Mouse (Mus musculus) midbrain, embryonic 14.5 days (tissue): ENCODE results near the gene Irf6. TPM values are rescaled to one million over a fixed set of nuclear protein-coding genes. Genes with fewer than 3 reads are reported as not detected.

Source experiments
- ATAC-seq: fragments of 200-750 bp; cut with Nextera tagmentation; 2 replicates; pipeline ENCODE4 v1.8.0; 2017; ENCODE audit warnings: moderate number of reproducible peaks, moderate library complexity; ENCODE audit not compliant: low FRiP score, low TSS enrichment
- DNase-seq: peaks from one replicate; pipeline ENCODE4 v3.0.0-alpha.2; 2015
- H3K27ac ChIP-seq: fragments of 300-500 bp; sonication (generic); replicated peaks from 2 replicates; pipeline ENCODE4 v1.5.1; 2014; ENCODE audit warnings: mild to moderate bottlenecking, low read depth, low read length, moderate library complexity
- H3K27me3 ChIP-seq: fragments of 300-500 bp; sonication (generic); 2 replicates; pipeline ENCODE4 v1.6.1; 2014; ENCODE audit warnings: low read length, control low read depth, mixed read lengths; ENCODE audit not compliant: control insufficient read depth, insufficient read depth
- H3K36me3 ChIP-seq: fragments of 300-500 bp; sonication (generic); 2 replicates; pipeline ENCODE4 v1.6.1; 2014; ENCODE audit warnings: low read length, control low read depth; ENCODE audit not compliant: control insufficient read depth, insufficient read depth
- H3K4me1 ChIP-seq: fragments of 300-500 bp; sonication (generic); 2 replicates; pipeline ENCODE4 v1.6.1; 2014; ENCODE audit warnings: mild to moderate bottlenecking, antibody characterized with exemption, low read length, control low read depth; ENCODE audit not compliant: control insufficient read depth, insufficient read depth
- H3K4me2 ChIP-seq: fragments of 300-500 bp; sonication (generic); 2 replicates; pipeline ENCODE4 v1.6.1; 2014; ENCODE audit warnings: mild to moderate bottlenecking, low read length, moderate library complexity
- H3K4me3 ChIP-seq: fragments of 300-500 bp; sonication (generic); replicated peaks from 2 replicates; pipeline ENCODE4 v1.5.1; 2014; ENCODE audit warnings: low read depth, low read length
- H3K9ac ChIP-seq: fragments of 300-500 bp; sonication (generic); replicated peaks from 2 replicates; pipeline ENCODE4 v1.6.1; 2014; ENCODE audit warnings: mild to moderate bottlenecking, low read length, moderate library complexity
- H3K9me3 ChIP-seq: fragments of 300-500 bp; sonication (generic); 2 replicates; pipeline ENCODE4 v1.6.1; 2016; ENCODE audit warnings: low read length, control low read depth, mixed read lengths; ENCODE audit not compliant: control insufficient read depth
- WGBS: fragments of 180-500 bp; shearing (Covaris S2); extraction: QIAGEN DNeasy Blood & Tissue Kit; methylation state at CpG from one replicate; pipeline ENCODE4 v1.1.7; 2014; 5-methylcytosine and 5-hydroxymethylcytosine counted together
- polyA plus RNA-seq: library from polyadenylated mRNA; unstranded; fragments of >200 nt; fragmentation: Nextera tagmentation; extraction: Ambion mirVana; gene quantifications from 2 replicates; pipeline ENCODE4 v1.2.1, GENCODE M21; 2014

Gene Irf6
- polyA plus RNA-seq, result 0.53 and 0.92 TPM in 2 replicates

DNA sequence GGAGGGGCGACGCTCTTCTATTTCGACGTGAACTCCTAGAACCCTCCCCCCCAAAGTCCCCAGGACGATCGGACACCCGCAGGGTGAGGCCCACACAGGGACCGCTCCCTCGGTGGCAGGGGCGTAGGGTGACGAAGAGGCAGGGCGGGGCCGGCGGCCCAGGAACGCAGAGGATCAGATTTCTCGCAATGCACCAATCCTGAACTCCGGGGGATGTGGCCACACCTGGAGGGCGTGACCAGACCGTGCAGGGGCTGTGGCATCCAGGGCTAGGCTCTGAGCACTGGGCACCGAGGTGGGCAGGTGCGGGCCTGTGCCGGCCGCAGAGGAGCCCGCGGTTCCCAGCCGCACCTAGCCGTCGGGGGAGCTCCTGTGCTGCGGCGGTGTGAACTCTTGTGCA lies at the start of gene Irf6:
Gene Irf6 (plus strand): TSS at position 240 of the 400 bp plus-strand sequence.
- ATAC-seq, result no peak
- Histone ChIP-seq H3K27me3 (peaks cover 27% of the 10 kb centered on the region), H3K9ac (no peak within 1 kb of the TSS)

DNA sequence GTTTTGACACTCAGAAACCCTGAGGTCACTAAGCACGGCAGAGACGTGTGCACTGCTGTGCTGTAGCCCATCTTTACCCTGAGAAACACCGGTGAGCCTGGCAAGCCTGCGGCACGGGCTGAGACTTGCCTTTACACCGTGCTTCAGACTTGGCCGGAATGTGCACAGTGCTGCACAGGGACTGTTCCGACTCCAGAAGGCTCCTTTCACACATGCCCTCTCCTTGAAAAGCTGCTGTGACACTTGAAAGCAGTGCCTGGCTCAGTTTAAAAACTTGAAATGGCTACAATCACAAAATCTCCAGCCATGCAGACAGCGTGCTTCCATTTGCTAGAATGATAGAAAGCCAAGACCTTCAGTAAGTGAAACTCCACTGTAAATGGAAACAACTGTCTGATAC lies 40.8 kb upstream of the Irf6 start:
- Histone ChIP-seq H3K27me3 (no peaks in the 10 kb centered on the region), H3K4me2 (no peak overlapping the region), H3K9ac (no peak overlapping the region), H3K4me1 (no peaks in the 10 kb centered on the region), H3K36me3 (peaks cover 97% of the 10 kb centered on the region), H3K4me3 (no peak overlapping the region), H3K9me3 (no peaks in the 10 kb centered on the region), H3K27ac (no peak overlapping the region)
- ATAC-seq (no peak), DNase-seq (no peak)
- WGBS, result 93% methylated on average over 9 of the region's 9 CpGs

More for the DNA sequence above, at the start of gene Irf6:
- peak; percentile 8 for DNase-seq
- Histone ChIP-seq H3K4me3 (no peak within 1 kb of the TSS; the same call in 1 of the 2 replicates), H3K4me1 (0 out of 2 replicates have a peak, but pooled peaks cover 7% of the 10 kb centered on the region), H3K4me2 (peak within 1 kb of the TSS; percentile 36), H3K27ac (no peak within 1 kb of the TSS), H3K36me3 (no peaks in the 10 kb centered on the region), H3K9me3 (no peaks in the 10 kb centered on the region)
- 2% methylated on average over 30 of the region's 30 CpGs for WGBS

DNA sequence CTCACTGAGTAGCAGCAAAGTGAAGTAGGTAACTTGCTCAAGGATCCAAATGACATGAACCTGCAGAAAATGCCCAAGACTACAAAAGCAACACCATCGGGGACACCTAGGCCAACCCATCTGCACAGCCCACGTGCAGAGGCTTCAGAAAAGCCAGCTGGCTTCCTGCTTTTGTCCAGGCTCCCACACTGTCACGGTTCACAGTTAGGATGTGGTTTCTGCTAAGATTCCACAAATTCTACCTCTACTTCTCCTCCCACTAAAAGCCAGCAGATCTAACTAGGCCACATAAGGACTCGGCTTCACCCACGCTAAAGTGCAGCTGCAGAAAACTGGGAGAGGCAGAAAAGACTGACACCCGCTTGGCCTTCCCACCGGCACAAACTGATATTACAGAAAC lies 30.1 kb upstream of the Irf6 start:
- H3K9ac ChIP-seq, result no peak overlapping the region
- no peak overlapping the region for H3K4me2 ChIP-seq
- H3K36me3 ChIP-seq, result peaks cover 85% of the 10 kb centered on the region
- H3K4me1 ChIP-seq, result no peaks in the 10 kb centered on the region
- no peaks in the 10 kb centered on the region for H3K27me3 ChIP-seq
- DNase-seq (no peak), ATAC-seq (no peak)
- H3K4me3 ChIP-seq, result no peak overlapping the region
- WGBS, result 95% methylated on average over 7 of the region's 7 CpGs
- no peaks in the 10 kb centered on the region for H3K9me3 ChIP-seq
- no peak overlapping the region for H3K27ac ChIP-seq

DNA sequence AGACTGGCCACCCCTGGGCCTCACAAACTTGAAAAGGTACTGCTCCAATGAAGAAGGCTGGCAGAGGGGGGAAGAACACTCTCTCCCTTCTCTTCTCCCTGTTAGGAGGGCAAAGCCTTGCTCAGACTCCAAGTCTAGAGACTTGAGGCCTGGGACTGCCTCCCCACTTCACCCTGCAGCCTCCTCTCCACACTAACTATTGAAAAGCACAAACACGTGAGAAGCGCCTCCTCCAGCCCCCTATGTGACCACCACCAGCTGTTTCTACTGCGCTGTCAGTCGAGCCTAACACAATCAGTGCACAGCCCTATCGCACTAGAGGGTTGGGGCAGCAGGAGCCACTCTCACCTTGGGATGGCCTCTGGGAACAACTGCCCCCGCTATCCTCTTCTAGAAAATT lies 29.6 kb upstream of the Irf6 start:
- H3K36me3 ChIP-seq, result peaks cover 84% of the 10 kb centered on the region
- WGBS, result 94% methylated on average over 6 of the region's 6 CpGs
- H3K27ac ChIP-seq, result no peak overlapping the region

DNA sequence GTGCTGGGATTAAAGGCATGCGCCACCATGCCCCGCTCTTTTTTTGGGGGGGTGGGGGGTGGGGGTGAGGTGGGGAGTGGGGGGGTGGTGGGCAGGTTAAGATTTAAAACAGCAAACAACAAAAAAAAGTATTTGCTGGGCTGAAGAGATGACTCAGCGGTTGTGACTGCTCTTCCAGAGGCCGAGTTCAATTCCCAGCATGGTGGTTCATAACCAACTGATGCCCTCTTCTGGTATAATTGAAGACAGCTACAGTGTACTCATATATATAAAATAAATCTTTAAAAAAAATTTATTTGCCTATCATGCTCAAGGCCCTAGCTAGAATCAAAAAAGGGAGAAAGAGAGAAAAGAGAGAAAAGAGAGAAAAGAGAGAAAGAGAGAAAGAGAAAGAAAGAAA lies 27.1 kb upstream of the Irf6 start:
- no peak overlapping the region for H3K4me3 ChIP-seq
- no peaks in the 10 kb centered on the region for H3K27me3 ChIP-seq
- 77% methylated on average over 4 of the region's 4 CpGs for WGBS
- H3K9me3 ChIP-seq, result no peaks in the 10 kb centered on the region
- peaks cover 10% of the 10 kb centered on the region for H3K4me1 ChIP-seq
- H3K27ac ChIP-seq, result no peak overlapping the region
- no peak for ATAC-seq
- H3K4me2 ChIP-seq, result no peak overlapping the region
- H3K9ac ChIP-seq, result no peak overlapping the region
- DNase-seq, result peak; percentile 65
- peaks cover 60% of the 10 kb centered on the region for H3K36me3 ChIP-seq

More for the DNA sequence above, 29.6 kb upstream of the Irf6 start:
- Histone ChIP-seq H3K4me3 (no peak overlapping the region), H3K4me1 (no peaks in the 10 kb centered on the region), H3K27me3 (no peaks in the 10 kb centered on the region), H3K9me3 (no peaks in the 10 kb centered on the region), H3K4me2 (no peak overlapping the region), H3K9ac (no peak overlapping the region)
- ATAC-seq (no peak), DNase-seq (no peak)

DNA sequence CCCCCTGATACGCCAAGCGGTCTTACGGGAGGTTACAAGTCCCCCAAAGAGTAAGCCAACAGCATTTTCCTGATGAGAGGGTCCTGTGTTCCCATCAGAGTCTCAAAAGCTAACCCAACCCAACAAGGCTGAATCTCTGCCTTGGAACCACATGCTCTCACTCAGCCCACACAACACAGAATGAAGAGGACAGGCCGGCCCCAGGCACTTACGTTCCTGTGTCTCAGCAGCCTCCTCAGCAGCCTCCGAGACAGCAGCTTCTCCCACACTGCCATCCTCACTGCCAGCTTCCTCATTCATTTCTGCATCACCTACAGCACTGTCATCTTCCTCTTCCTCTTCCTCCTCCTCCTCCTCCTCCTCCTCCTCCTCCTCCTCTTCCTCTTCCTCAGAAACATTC lies 24.9 kb upstream of the Irf6 start:
- no peak for ATAC-seq
- Histone ChIP-seq H3K27me3 (no peaks in the 10 kb centered on the region), H3K9me3 (no peaks in the 10 kb centered on the region), H3K4me2 (no peak overlapping the region), H3K4me1 (peaks cover 10% of the 10 kb centered on the region), H3K27ac (no peak overlapping the region), H3K4me3 (no peak overlapping the region), H3K36me3 (peaks cover 38% of the 10 kb centered on the region), H3K9ac (no peak overlapping the region)
- no peak for DNase-seq
- WGBS, result 94% methylated on average over 6 of the region's 6 CpGs

DNA sequence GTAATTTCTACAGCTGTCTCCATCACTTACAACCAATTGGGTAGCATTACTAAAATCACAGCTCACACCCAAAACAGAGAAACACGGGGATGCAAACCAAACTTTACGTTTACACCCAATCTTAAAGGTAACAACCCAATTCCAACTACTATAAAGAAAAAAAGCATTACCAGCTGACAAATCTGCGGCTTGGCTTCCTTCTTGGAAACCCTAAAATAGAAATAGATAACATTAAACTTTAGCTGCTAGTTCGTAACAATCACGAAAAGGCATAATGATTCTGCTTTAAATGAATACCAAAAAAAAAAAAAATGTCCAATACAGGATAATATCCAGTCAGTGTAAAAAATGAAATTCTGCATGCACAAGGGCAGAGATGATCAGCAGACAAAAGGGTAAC lies 23.6 kb upstream of the Irf6 start:
- Histone ChIP-seq H3K4me3 (peak overlapping the region; percentile 96), H3K9me3 (no peaks in the 10 kb centered on the region), H3K27ac (no peak overlapping the region), H3K4me2 (peak overlapping the region; percentile 68), H3K36me3 (peaks cover 27% of the 10 kb centered on the region), H3K27me3 (no peaks in the 10 kb centered on the region), H3K9ac (peak overlapping the region; percentile 84), H3K4me1 (peaks cover 10% of the 10 kb centered on the region)
- DNase-seq (no peak), ATAC-seq (no peak)
- WGBS, result 26% methylated on average over 5 of the region's 5 CpGs

DNA sequence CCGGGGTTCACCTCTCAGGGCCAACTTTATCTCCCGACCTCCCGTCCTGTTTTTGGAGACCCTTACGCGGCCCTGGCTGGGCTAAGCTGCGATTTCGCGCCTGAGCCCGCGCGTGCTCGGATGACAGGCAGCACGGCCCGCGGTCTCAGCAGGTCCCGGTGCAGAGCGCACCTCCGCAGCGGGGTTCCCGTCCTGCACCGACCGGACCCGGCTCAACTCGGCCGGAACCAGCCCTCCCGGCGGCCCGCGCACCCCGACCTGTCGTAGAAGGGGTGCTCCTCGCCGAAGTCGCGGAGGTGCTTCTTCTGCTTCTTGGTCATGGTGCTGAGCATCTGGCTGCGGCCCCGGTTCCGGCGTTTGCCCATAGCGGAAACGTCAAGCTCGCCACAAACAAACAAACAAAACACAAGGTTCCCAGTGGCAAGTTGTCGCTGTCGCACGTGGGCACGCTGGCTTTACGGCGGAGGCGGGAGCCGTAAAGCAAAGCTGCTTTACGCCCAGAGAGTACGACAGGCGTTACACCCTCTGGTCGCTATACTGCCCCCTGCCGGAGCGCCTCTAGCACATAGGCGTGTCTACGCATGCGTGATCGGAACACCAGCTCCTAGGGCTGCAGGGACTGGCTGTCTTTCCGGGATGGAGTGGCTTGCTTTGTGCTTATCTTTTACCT lies 23.0 kb upstream of the Irf6 start, which contains the start of gene Diexf:
Gene Diexf (minus strand): TSS at position 487 of the 670 bp plus-strand sequence.
- Histone ChIP-seq H3K4me3 (peak within 1 kb of the TSS; percentile 96), H3K4me2 (peak within 1 kb of the TSS; percentile 68), H3K27me3 (no peaks in the 10 kb centered on the region), H3K4me1 (peaks cover 10% of the 10 kb centered on the region), H3K36me3 (peaks cover 22% of the 10 kb centered on the region), H3K27ac (peak within 1 kb of the TSS; percentile 83), H3K9me3 (no peaks in the 10 kb centered on the region), H3K9ac (peak within 1 kb of the TSS; percentile 84)
- under 1% methylated on average over 61 of the region's 61 CpGs for WGBS
- ATAC-seq (peak; percentile 93), DNase-seq (peak; percentile 100)

DNA sequence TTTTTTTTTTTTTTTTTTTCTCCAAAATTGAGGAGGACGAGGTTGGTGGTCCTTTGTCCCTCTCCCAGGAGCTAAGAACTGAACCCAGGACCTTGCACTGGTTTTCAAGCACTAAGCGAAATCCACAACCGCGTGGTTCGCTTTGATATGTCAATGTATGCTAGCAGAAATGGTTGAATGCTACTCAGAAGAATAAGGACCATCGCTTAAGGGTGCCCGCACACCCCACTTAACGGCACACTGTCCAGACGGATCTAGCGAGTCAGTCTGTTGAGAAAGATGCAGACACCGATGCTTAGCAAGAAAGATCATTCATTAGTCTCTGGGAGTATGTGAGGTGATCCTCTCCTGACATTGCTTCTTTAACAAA lies 22.5 kb upstream of the Irf6 start:
- 24% methylated on average over 11 of the region's 11 CpGs for WGBS
- no peak; the same call in 1 of the 2 replicates for ATAC-seq
- Histone ChIP-seq H3K36me3 (peaks cover 20% of the 10 kb centered on the region), H3K9ac (peak overlapping the region; percentile 55), H3K27me3 (no peaks in the 10 kb centered on the region), H3K4me1 (peaks cover 10% of the 10 kb centered on the region), H3K9me3 (no peaks in the 10 kb centered on the region), H3K4me2 (peak overlapping the region; percentile 59), H3K4me3 (peak overlapping the region; percentile 96), H3K27ac (peak overlapping the region; percentile 83)
- no peak for DNase-seq
